Mouse (Mus musculus): Measurements from ENCODE around the gene Zfand2b.

The Zfand2b gene

DNA sequence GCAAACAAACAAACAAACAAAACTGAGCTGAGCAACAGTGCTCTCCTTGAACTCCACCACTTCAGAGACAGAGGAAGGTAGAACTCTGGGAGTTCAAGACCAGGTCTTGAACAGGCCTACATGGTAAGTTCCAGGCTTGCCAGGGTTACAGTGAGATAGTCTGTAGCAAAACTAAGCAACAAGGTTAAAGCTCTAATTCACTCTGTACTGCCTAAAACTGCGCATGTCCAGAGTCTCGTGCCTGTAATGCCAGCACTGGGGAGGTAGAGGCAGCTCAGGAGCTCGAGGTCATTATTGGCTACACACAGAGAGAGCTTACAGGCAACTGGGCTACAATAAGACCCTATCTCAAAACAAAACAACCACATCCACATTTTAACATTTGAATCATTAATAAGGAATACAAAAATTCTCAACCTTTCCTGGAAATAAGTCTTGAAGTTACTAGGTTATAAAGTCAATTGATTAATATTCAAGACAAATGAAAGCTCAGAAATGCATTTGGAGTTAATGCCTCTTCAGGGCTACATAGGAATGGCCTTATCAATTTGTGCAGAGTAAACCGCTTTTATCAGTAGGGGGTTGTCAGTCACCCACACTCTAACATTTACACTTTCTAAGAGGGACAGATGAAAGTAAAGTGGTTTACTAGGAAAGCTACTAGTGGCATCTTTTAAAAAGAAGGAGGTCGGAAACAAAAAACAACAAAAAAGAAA lies 8.7 kb upstream of the Zfand2b start:
- no peak for DNase-seq (ENCODE audit: low read depth)

DNA sequence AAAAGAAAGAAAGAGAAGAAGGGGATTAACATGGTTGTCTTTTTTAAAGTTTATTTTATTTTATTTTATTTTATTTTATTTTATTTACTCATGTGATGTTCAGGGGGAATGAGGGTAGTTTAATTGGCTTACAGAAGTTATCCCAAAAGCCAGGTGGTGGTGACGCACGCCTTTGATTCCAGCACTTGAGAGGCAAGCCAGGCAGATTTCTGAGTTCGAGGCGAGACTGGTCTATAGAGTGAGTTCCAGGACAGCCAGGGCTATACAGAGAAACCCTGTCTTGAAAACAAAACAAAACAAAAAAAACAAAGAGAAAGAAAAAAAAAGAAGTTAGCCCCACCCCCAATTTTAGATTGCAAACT lies 8.2 kb upstream of the Zfand2b start:
- DNase-seq (ENCODE audit: low read depth) = no peak

DNA sequence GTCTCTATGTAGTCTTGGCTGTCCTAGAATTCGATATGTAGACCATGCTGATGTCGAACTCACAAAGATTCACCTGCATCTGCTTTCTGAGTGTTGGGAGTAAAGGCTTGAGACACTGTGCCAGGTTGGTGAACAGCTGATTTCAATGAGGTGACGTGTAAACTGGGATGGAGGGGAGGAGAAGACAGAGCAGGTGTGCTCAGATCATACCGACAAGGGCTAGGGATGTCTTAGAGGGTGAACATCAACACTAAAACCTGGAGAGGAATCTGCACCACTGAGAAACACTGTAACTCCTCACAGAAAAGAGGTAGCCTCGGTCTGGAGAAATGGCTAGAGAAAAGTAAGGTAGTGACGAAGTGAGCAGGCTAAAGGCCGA lies 364 bp upstream of the Zfand2b start:
- no peak for DNase-seq (ENCODE audit: low read depth)

DNA sequence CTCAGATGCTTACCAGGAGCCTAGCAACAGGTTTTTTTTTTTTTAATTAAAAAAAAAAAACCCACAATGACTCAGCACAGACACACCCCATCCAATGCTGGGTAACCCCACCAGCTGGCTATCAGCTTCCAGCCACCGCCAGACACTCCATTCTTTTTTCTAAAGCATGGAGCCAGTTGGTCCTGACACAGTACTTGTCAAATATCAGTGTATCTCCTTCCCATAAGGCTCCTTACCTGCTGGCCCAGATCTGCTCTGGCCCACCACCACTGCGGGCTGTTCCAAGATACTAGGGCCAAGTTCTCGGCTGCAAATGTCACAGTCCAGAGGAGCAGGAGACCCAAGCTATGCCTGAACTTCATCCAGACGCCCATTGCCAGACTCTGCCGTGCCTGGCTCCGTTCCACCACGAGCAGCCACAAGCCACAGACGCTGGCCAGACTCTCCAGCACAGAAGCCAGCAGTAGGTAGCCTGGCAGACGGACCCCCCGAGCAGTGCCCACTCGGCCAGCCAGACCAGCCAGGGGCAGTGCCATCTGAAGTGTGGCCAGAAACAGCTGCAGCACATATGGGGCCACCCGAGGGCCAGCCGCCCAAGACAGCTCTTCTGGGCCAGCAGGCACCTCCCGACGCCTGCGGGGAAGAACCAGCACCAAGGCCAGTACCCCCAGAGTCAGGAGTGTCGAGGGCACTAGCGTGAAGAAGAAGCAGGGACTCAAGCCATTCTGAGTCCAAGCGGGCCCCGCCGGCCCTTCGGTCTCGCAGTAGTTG lies 11.1 kb downstream of the Zfand2b start:
- DNase-seq (ENCODE audit: low read depth) = peak; percentile 60

DNA sequence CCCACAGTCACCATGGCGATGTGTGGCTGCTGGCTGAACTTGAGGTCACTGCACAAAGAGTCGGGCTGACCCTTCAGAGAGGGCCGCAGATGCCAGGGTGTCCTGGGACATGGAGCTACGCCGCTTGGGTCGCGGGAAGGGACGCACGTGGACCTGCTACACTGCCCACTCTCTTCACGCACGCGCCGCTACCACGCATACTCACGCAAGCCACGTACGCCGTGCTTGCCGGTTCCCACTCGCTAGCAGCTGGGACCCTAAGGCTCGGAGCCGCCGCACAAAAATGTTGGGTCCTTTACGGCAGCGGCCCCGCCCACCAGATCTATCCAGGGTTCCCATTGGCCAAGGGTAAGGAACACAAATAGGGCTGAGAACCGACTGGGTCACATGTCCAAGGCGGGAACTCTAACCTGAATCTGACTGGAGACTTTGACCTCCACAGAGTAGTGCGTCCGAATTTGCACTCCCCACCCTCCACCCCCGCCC lies 11.7 kb downstream of the Zfand2b start, which contains the start of gene Abcb6:
Gene Abcb6, minus strand, starts transcription at position 288 of the 486 bp plus-strand sequence.
- peak; percentile 91 for DNase-seq (ENCODE audit: low read depth)

DNA sequence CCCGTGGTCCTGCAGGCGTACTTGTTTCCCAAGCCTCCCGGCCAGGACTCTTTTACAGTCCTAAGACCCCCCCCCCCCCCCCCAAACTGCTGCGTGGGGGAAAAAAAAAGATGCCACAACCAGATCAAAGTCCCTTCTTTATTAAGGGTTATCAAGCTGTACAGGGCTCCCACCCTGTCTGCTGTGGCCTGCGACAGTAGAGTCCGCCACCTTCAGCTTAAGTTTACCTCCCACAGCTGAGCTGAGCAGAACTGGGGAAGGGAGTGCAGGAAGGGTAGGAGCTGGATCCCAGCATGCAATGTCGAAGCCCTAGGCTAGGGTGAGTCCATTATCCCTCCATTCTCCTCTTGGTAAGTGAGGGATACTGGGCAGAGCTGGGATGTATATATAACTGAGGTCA lies 12.3 kb downstream of the Zfand2b start:
- DNase-seq (ENCODE audit: low read depth) = no peak

DNA sequence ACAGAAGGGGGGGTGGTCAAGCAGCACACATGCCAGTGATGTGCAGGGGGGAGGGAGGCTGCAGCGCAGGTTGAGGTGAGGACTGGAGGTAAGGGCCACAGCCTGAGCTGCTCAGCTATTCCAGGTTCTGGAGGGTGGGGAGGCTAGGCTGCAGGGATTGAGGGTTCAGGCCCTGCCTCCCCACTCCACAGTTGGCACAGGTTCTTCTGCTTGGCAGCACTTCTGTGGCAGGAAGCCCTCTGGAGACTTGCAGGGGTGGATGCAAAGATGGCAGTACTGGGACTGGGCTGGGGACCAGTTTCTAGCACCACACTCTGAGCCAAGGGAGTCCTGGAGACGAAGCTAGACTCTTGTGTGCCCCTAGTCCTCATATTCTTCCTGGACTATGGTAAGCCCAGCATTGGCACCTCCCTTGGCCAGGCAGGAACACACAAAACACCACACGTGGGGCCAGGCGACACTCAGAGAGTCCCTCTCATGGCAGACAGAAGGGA lies 13.0 kb downstream of the Zfand2b start:
- DNase-seq (ENCODE audit: low read depth) = no peak

DNA sequence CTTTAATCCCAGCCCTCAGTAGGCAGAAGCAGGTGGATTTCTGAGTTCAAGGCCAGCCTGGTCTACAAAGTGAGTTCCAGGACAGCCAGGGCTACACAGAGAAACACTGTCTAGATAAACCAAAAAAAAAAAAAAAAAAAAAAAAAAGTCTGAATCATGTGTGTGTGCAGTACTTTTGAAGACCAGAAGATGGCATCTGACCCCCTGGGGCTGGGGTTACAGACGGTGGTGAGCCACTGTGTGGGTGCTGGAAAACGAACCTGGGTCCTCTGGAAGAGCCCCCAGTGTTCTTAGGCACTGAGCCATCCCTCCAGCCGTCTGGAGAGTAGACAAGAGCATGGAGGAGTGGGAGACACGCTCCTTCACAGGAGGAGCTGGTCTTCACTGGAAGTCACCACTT lies 13.7 kb downstream of the Zfand2b start:
- no peak for DNase-seq (ENCODE audit: low read depth)

DNA sequence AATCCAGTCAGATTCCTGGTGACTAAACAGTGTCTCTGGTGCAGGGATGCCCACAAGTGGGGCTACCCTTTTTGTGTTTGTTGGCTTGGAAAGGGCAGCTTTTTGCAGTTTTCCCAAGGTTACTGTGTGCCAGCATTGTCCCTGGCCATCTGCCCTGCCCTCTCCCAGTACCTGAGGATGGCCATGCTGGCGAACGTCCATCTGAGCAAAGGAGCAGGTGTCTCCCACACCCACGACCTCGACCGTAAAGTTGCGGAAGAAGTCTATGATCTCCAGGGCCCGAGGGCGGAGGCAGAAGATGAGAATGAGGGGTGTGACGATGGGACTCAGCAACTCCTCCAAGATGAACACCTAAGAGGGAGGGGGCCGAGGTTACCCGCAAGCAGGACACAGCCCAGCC lies 17.0 kb downstream of the Zfand2b start:
- no peak for DNase-seq (ENCODE audit: low read depth)

DNA sequence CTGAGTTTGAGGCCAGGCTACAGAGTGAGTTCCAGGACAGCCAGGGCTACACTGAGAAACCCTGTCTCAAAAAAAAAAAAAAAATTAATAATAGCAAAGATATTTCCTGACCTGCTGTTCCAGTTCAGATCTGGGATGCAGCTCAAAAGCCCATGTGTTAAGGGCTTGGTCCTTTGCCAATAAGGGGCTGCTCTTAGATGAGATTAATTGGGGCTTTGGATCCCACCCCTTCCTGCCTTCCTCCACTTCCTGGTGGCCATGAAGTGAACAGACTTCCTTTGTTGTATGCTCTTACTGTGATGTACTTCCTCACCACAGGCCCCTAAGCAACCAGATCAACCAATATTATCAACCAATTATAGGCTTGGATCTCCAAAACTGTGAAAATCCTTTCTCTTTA lies 18.7 kb downstream of the Zfand2b start:
- no peak for DNase-seq (ENCODE audit: low read depth)

DNA sequence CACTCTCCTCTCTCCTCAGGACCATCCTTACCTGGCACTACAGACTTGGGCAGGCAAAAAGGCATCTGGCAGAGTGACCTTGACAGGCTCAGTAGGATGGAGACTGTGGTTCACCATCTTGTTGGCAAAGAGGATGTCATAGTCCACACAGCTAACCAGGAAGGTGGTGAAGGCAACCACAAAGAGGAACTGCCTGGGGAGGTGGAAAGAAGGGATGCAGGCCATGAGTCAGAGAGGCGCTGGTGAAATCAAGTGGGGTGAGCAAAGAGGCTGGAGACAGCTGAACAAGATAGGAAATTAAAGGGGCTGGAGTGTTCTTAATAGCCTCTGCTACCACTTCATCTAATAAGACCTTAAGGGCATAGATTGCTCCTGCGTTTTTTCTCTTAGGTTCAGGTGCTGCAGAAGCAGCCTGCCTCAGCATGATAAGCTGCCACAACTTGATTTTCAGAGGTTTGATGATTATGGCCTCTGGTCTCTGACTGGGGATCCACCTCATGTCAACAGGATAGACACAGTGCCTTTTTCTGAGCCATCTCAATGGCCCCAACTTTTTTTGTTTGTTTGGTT lies 19.6 kb downstream of the Zfand2b start:
- no peak for DNase-seq (ENCODE audit: low read depth)

DNA sequence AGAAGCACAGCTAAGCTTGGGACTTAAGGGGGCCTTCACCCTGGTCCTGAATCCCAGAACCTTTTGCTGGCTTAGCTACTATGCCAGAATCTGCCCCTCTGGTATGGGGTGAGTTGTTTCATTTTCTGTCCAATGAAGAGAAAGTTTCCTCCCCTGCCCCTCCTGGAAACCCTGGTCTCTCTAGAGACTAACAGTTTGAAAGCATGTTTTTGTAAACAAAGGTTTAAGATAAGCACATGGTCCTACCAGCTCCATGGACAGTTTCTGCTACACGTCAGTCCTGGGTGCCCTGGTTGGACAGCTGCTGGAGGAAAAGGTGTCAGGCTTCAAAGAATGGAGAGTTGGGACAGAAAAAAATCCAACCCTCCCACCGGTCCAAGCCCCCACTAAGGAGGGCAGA lies 22.1 kb downstream of the Zfand2b start:
- DNase-seq (ENCODE audit: low read depth) = no peak

DNA sequence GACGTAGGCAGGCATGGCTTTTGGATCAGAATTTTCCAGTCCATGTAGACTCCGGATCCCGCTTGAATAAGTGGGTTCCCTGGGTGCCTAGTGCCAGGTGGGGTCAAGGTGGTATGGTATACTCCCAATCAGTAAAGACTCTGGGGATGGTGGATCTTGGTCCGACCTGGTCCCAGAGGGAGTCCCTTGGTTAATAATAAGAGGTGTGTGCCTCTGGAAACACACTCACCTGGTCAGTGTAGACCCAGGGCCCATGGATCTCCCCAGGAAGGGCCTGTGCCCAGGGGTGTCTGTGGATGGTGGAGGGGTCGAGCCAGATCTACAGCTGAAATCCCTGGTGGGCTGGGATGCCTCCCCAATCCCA lies 22.8 kb downstream of the Zfand2b start:
- DNase-seq (ENCODE audit: low read depth) = no peak

DNA sequence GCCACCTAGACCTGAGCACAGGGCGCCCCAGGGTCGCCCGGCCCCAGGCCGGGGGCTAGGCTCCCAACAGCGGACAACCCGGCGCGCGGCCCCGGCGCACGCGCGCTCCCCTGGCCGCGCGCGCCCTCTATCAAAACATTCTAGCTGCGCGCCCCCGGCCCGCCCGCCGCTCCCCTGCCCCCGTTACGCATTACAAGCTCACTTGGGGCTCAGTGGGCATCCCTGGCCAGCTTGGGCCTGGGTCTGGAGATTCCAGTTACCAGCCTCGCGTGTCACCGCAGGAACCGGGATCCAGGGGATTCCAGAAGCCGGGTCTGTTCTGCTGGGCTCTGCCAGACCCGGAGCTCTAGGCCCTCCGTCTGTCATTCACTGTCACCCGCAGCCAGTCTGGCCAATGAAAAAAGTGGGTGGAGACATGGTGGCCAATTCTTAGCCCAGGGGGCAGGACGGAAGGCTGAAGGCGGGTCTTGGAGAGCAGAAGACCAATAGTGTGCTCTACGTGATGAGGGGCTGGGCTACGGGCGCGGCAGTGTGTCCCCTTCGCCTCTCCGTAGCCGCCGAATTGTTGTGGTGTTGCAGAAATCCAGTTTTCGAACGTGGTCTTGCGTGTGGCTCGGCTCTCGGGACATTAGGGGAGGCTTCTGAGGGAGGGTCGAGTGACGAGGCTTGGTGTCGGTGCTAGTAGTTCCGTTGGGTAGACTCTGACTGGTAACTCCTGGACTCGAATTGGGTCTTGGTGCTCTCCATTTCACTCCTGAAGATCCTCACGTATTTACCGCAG lies 23.4 kb downstream of the Zfand2b start, which contains the start of the genes Ankzf1 and Atg9a:
Gene Ankzf1, plus strand, starts transcription at position 530 of the 781 bp plus-strand sequence.
Gene Atg9a, minus strand, starts transcription at position 575 of the 781 bp plus-strand sequence.
- peak; percentile 98 for DNase-seq (ENCODE audit: low read depth)

DNA sequence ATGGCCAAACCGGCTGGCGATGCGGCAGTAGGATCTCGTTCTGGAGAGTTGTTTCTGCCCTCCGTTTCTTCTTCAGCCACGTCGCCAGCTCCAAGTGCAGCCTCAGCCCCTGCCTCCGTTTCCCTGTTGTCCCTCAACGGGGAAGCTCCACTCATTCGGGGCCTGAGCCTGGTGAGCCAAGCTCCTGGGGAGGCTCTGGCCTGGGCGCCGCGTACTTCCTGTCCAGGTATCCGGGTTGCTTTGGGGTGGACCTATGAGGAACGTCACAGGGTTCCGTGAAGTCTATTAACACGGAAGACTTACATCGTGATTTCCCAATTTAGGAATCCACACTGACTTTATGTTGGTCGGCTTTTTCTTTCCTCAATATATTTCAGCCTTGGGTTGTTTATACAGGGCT lies 24.0 kb downstream of the Zfand2b start:
- DNase-seq (ENCODE audit: low read depth) = peak; percentile 73

DNA sequence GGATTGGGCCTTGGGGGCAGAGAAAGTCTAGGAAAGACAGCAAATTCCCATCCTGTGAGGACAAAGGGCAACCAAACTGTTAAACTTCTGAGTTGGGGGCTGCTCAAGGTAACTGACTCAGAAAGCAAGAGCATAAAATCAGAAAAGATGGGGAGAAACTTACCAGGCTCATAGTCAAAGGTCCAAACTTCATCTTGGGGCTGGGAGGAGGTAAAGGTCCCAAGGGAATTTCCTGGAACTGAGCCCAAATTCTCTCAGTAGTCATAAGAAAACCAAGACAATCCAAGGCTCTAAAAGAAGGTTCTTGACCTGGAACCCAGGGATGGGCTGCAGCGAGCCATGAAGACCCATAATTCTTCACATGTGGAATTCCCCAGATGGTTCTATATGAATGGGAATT lies 32.8 kb downstream of the Zfand2b start:
- no peak for DNase-seq (ENCODE audit: low read depth)

DNA sequence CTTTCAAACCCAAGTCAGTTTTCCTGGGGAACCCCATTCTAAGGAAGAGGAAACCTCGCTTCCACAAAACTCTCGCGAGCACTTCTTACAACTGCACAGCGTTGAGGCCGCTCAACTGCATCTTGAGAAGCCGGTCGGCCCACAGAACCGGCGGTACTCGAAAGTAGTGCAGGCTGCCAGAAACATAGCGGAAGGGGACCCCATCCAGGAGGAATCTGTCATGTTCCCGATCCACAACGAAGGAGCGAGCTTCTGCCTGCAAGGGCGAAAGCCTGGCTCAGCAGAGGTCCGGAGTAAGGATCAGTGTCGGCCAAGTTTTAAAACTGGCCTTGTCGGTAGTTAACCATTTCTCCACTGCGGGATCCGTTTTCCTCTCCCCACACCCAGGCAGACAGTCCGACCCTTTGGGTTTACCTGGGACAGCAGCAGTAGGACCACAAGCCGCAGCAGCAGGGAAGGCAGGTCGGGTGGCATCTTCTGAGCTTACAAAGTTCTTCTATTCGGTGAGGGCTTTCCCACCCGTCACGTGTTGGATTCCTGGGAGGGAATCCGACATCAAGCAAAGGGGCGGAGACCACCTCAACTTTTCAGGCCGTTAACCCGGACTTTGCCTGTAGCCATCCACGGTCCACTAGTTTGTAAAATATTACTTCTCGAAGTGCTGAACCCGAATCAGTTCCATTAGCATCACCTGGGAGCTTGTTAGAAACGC lies 40.7 kb downstream of the Zfand2b start:
- peak; percentile 86 for DNase-seq (ENCODE audit: low read depth)

DNA sequence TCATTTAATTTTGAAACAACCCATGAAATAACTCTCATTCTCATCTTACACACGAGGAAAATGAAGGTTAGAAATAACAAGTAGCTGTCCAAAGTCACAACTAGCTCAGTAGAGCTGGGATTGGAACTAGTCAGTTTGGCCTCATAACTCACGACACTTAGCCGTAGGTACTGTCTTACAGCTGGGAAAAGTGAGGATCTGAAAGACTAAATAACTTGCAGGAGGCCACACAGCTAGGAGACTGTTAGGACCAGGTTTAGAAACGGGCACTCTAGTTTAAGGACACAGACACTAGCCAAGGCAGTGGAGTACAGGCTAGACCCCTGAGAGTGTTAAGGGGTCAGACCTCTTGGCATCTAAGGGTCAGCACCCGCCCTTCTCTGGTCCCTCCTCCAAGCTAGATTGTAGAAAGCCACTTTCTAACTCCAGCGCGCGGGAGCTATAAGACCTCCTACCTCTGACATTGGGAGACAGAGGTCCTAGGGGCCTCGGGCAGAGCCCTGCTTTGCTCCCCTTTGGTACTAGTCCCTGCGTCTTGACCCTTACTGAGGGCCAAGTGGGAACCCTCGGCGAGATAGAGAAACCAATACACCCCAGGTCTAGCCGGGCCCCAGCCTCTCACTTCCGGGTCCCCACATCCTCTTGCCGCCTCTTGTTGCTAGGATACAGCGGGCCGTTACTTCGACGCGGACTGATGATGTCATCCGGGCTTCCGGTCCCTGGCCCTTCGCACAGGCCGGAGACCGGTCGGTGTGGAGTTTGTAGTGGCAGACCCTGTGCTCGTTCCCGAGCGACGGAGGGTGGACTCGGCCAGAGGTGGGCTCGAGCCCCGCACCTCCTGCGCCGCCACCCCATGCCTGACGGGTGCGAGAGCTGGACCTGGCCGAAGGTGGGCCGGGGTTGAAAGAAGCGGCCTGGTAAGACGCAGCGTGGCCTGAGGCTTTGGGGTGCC lies 42.0 kb downstream of the Zfand2b start, which contains the start of the genes Glb1l and Stk16:
Gene Glb1l, minus strand, starts transcription at position 678 of the 952 bp plus-strand sequence.
Gene Stk16, plus strand, starts transcription at position 703 of the 952 bp plus-strand sequence.
- peak; percentile 99 for DNase-seq (ENCODE audit: low read depth)

DNA sequence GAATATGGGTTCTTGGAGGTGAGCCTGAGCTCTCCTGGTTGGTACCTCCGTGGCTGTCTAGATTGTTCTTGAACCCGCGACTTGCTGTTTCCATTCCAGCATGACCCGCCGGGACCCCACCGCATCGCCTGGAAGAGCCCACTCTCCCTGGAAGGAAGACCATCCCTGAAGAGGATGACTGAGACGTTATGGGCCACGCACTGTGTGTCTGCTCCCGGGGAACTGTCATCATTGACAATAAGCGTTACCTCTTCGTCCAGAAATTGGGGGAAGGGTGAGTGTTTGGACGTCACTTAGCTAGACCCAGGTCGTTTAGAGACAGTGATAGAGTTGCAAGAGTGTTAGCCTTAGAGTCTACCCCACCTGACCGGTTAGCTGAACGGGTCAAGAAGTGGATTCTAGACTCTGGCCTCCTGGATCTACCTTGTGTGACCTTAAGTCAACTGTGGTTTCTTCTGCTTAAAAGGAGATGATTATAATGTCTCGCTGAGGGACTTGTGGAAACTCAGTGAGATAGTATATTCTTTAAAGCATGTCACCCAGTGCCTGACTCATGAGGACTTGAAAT lies 42.8 kb downstream of the Zfand2b start:
- no peak for DNase-seq (ENCODE audit: low read depth)

DNA sequence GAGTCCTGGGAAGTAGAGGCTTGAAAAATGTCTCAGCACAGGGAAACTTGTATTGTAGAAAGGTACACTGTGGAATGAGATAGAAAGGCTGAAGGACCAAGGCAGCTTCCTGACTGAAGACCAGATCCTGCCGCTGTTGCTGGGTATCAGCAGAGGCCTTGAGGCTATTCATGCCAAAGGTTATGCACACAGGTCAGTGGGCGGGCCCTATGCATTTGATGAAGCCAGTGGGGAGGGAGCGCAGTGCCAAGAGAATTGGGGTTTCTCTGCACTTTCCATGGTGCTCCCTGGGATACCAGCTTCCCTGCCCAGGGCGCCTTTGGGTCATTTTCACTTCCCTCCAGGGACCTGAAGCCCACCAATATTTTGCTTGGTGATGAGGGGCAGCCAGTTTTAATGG lies 44.1 kb downstream of the Zfand2b start:
- no peak for DNase-seq (ENCODE audit: low read depth)
